Mouse (Mus musculus) kidney, embryonic 16.5 days (tissue): ENCODE measurements at regions not wholly inside any gene's neighbourhood (a gene's known extent, or its start where the extent isn't known, plus 50 kb on each side); places are given as distances from the start of the nearest gene placed in this dataset.

Experiments
- ATAC-seq: fragments of 200-750 bp; cut with Nextera tagmentation; 2 replicates; pipeline ENCODE4 v1.8.0; 2017; ENCODE audit warnings: moderate TSS enrichment; ENCODE audit not compliant: low FRiP score, low TSS enrichment
- H3K27ac ChIP-seq: fragments of 300-500 bp; sonication (generic); 2 replicates; pipeline ENCODE4 v1.5.1; 2014; ENCODE audit warnings: low read length
- H3K27me3 ChIP-seq: fragments of 300-500 bp; sonication (generic); 2 replicates; pipeline ENCODE4 v1.6.1; 2014; ENCODE audit warnings: low read length, control low read depth, mixed read lengths; ENCODE audit not compliant: insufficient read depth
- H3K36me3 ChIP-seq: fragments of 300-500 bp; sonication (generic); 2 replicates; pipeline ENCODE4 v1.6.1; 2014; ENCODE audit warnings: low read length, control low read depth, mixed read lengths; ENCODE audit not compliant: insufficient read depth
- H3K4me1 ChIP-seq: fragments of 300-500 bp; sonication (generic); 2 replicates; pipeline ENCODE4 v1.6.1; 2014; ENCODE audit warnings: low read length, control low read depth, mixed read lengths; ENCODE audit not compliant: insufficient read depth
- H3K4me2 ChIP-seq: fragments of 300-500 bp; sonication (generic); replicated peaks from 2 replicates; pipeline ENCODE4 v1.6.1; 2014; ENCODE audit warnings: low read depth, low read length
- H3K4me3 ChIP-seq: fragments of 300-500 bp; sonication (generic); 2 replicates; pipeline ENCODE4 v1.5.1; 2014; ENCODE audit warnings: mild to moderate bottlenecking, low read length
- H3K9ac ChIP-seq: fragments of 300-500 bp; sonication (generic); replicated peaks from 2 replicates; pipeline ENCODE4 v1.6.1; 2014; ENCODE audit warnings: low read length
- H3K9me3 ChIP-seq: fragments of 300-500 bp; sonication (generic); 2 replicates; pipeline ENCODE4 v1.6.1; 2016; ENCODE audit warnings: low read length, control low read depth
- WGBS: fragments of 180-500 bp; shearing (Covaris S2); extraction: QIAGEN DNeasy Blood & Tissue Kit; methylation state at CpG from one replicate; pipeline ENCODE4 v1.1.7; 2014; 5-methylcytosine and 5-hydroxymethylcytosine counted together

DNA sequence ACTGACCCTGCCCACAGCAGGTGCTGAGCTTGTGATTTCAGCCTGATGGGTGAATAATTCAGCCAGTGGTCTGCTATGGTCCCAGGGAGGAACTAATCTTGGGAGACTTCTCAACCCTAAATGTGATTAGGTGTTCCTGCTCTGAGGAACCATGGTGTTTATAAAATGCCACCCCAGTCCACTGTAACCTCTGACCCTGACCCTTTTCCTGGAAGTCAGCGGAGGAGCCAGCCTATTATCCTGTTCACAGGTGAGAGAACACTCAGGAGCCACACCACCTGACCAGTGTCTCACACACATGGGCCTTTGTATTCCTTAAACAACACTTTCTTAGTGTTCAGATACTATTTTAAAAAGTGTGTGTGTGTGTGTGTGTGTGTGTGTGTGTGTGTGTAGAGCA is 103.0 kb downstream of the 1700001O22Rik start:
- peaks cover 20% of the 10 kb centered on the region for H3K4me1 ChIP-seq
- peak overlapping the region; percentile 89 for H3K27ac ChIP-seq
- ATAC-seq, result no peak
- peak overlapping the region; percentile 49; the same call in 1 of the 2 replicates for H3K9ac ChIP-seq
- no peak overlapping the region for H3K4me3 ChIP-seq
- no peak overlapping the region for H3K4me2 ChIP-seq
- H3K27me3 ChIP-seq, result no peaks in the 10 kb centered on the region
- H3K9me3 ChIP-seq, result peaks cover 3% of the 10 kb centered on the region; the same call in 1 of the 2 replicates
- 97% methylated on average over 1 of the region's 1 CpGs for WGBS
- no peaks in the 10 kb centered on the region for H3K36me3 ChIP-seq

DNA sequence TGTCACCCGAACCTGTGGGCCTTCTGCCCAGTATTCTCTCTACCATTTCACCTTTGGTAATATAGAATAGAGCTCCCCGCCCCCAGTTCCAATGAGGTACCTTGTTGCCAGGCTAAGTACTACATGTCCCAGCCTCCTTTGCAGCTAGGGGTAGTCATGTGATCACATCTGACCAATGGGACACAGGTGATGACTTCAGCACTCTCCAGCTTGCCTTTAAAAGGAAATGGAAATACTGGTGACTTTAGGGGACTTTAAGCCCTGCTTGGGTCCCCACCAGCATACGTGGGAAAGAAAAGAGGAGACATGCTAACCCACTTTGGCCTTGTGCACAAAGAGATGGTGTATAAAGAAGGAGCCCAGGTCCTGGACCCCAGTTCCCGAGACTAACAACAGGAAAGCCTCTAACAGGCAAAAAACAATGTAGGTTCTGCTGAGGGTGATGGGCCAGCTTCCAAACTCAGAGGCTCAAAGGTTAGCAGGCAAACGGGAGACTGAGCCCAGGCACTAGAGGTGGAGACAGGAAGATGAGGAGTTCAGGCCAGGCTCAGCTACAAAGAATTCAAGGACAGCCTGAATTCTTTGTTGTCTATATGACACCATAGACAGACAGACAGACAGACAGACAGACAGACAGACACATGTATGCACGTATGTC is 103.5 kb downstream of the 1700001O22Rik start:
- peaks cover 3% of the 10 kb centered on the region; the same call in 1 of the 2 replicates for H3K9me3 ChIP-seq
- ATAC-seq, result peak; percentile 68
- peaks cover 25% of the 10 kb centered on the region for H3K4me1 ChIP-seq
- peak overlapping the region; percentile 89 for H3K27ac ChIP-seq
- H3K27me3 ChIP-seq, result no peaks in the 10 kb centered on the region
- 30% methylated on average over 6 of the region's 6 CpGs for WGBS
- peak overlapping the region; percentile 49 for H3K9ac ChIP-seq
- H3K4me2 ChIP-seq, result 0 out of 2 replicates have a peak overlapping the region, but pooled peaks have one; percentile 27
- H3K36me3 ChIP-seq, result no peaks in the 10 kb centered on the region
- H3K4me3 ChIP-seq, result no peak overlapping the region

DNA sequence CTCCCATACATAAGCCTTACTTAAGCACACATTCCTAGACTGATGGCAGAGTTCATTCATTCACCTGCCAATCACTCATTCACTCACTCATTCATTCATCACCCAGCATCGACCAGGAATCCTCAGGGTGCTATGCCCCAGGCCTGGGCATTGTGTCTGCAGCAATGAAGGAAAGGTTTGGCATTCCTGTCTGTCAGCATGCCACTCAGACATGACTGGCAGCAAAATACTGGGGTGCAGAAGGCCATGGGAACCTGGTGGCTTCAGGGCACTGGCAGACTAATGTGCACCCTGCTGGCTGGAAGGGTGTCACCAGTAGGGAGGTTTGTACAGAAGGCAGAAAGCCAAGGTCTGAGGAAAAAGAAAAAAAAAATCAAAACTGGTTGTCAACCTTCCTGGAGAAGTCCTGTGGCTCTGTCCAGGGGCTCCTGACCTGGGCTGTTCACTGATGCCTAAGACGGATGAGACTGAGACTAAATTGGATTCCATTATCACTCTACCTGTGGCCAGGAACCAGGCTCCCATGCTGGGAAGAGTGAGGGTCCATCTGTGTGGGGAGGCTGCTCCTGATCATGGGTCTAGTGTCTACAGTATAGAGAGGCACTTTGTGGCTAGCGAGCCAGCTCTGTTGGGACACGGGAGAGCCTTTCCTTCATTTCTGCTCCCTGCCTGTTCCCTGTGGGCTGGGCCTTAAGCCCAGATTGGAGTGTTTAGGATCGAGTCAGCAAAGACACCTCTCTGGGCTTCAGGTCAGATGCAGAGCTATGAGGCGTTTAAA is 104.1 kb downstream of the Cstad start:
- no peaks in the 10 kb centered on the region for H3K9me3 ChIP-seq
- H3K27ac ChIP-seq, result no peak overlapping the region; the same call in 1 of the 2 replicates
- no peak for ATAC-seq
- H3K36me3 ChIP-seq, result no peaks in the 10 kb centered on the region
- peaks cover 31% of the 10 kb centered on the region for H3K4me1 ChIP-seq
- WGBS, result 71% methylated on average over 6 of the region's 6 CpGs
- H3K27me3 ChIP-seq, result no peaks in the 10 kb centered on the region
- H3K4me2 ChIP-seq, result no peak overlapping the region
- no peak overlapping the region for H3K4me3 ChIP-seq
- H3K9ac ChIP-seq, result 0 out of 2 replicates have a peak overlapping the region, but pooled peaks have one; percentile 10

DNA sequence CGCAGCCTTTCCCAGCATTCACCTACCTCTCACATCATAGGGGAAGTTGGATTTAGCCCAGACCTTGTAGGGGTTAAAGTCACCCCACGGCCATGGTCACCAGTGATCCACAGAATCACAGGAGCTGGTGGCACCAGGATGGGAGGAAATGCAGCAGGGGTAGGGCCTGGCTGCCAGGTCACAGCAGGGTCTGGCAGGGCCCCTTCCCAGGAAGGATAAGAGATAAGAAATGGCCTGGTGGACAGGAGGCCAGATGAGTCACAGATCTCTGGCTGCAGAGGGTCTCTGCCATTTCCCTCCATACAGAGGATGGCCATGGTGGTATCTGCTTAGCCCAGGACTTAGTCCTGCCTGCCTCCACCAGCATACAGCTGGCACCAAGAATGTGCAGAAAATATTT is 103.0 kb downstream of the Cstad start:
- WGBS, result 61% methylated on average over 2 of the region's 2 CpGs
- no peak for ATAC-seq

DNA sequence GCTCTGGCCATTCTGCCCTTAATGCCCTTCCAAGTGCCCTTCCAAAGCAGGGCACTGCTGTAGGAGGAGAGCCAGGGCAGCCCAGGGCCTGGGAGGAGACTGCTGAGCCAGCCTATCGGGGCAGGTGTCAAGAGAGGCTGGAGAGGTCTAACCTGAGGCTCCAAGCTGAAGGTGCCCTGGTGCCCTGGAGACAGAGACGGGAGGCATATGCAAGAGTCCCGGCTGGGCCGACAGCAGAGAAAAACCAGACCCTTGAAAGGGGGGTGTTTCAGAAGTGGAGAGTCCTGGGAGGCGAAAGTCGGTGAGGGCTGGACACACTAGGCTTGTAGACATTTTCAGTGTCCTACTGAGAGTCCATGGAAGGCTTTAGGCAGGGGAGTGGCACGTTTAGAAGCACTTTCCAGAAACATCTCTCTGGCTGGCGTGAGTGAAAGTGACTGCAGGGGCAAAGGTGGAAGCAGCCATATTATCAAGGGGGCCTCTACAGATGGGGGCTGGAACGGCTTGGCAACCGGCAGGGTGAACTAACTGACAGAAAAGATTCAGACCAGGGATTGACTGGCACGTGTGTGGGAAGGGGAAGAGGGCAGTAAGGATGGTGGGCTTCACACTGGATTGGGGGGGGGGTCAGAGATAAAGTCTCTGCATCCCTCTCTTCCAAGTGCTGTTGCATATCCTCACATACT is 101.1 kb downstream of the Cstad start:
- H3K4me2 ChIP-seq, result no peak overlapping the region
- H3K4me1 ChIP-seq, result peaks cover 44% of the 10 kb centered on the region
- H3K36me3 ChIP-seq, result no peaks in the 10 kb centered on the region
- H3K4me3 ChIP-seq, result no peak overlapping the region
- no peak for ATAC-seq
- no peaks in the 10 kb centered on the region for H3K9me3 ChIP-seq
- WGBS, result 70% methylated on average over 11 of the region's 11 CpGs
- peak overlapping the region; percentile 33; the same call in 1 of the 2 replicates for H3K9ac ChIP-seq
- peak overlapping the region; percentile 99 for H3K27ac ChIP-seq
- no peaks in the 10 kb centered on the region for H3K27me3 ChIP-seq

More for the DNA sequence above, 103.0 kb downstream of the Cstad start:
- H3K27ac ChIP-seq, result no peak overlapping the region
- no peaks in the 10 kb centered on the region for H3K9me3 ChIP-seq
- no peaks in the 10 kb centered on the region for H3K36me3 ChIP-seq
- peak overlapping the region; percentile 3; the same call in 1 of the 2 replicates for H3K9ac ChIP-seq
- H3K4me3 ChIP-seq, result no peak overlapping the region
- peaks cover 38% of the 10 kb centered on the region for H3K4me1 ChIP-seq
- H3K4me2 ChIP-seq, result no peak overlapping the region
- H3K27me3 ChIP-seq, result no peaks in the 10 kb centered on the region

DNA sequence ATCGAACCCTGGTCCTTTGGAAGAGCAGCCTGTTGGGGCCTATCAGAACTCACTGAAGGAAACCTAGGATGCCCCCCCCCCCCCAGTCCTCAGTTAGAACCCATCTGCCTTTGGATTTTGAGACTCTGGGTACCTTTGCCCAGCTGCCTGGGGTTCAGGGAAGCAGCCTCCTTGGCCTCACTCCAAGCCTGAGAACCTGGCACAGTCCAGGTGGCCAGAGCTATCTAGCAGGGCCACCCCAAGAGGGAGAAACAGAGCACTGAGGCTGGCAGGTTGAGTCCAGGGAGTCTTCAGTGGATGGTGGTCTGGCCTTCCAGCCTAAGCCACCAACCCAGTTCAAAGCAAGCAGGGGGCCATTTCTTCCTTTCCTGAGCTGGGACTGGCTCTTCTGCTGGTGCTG is 100.2 kb downstream of the Cstad start:
- 92% methylated on average over 1 of the region's 1 CpGs for WGBS
- H3K4me2 ChIP-seq, result no peak overlapping the region
- H3K9ac ChIP-seq, result peak overlapping the region; percentile 39
- H3K4me3 ChIP-seq, result no peak overlapping the region
- no peaks in the 10 kb centered on the region for H3K9me3 ChIP-seq
- no peak for ATAC-seq
- no peaks in the 10 kb centered on the region for H3K36me3 ChIP-seq
- H3K27ac ChIP-seq, result peak overlapping the region; percentile 99
- H3K27me3 ChIP-seq, result no peaks in the 10 kb centered on the region
- peaks cover 39% of the 10 kb centered on the region for H3K4me1 ChIP-seq

GRCm38 (mm10) chr2:30693206-30694035 is 98.6 kb downstream of the Cstad start:
- Histone ChIP-seq H3K27ac (peak overlapping the region; percentile 99), H3K4me1 (peaks cover 37% of the 10 kb centered on the region), H3K36me3 (no peaks in the 10 kb centered on the region), H3K4me3 (peak overlapping the region; percentile 45), H3K9me3 (no peaks in the 10 kb centered on the region), H3K4me2 (peak overlapping the region; percentile 78), H3K27me3 (no peaks in the 10 kb centered on the region), H3K9ac (peak overlapping the region; percentile 90)
- 1% methylated on average over 39 of the region's 41 CpGs for WGBS
- ATAC-seq, result peak; percentile 83

GRCm38 (mm10) chr2:30692561-30693205 is 97.8 kb downstream of the Cstad start:
- H3K36me3 ChIP-seq, result no peaks in the 10 kb centered on the region
- peak; percentile 81 for ATAC-seq
- H3K4me2 ChIP-seq, result peak overlapping the region; percentile 78
- peak overlapping the region; percentile 63 for H3K9ac ChIP-seq
- no peaks in the 10 kb centered on the region for H3K9me3 ChIP-seq
- peak overlapping the region; percentile 22; the same call in 1 of the 2 replicates for H3K4me3 ChIP-seq
- 1% methylated on average over 12 of the region's 13 CpGs for WGBS
- peaks cover 39% of the 10 kb centered on the region for H3K4me1 ChIP-seq
- H3K27me3 ChIP-seq, result no peaks in the 10 kb centered on the region
- peak overlapping the region; percentile 99 for H3K27ac ChIP-seq
